Mouse (Mus musculus): Measurements from ENCODE around the gene Coro1a.

DNA sequence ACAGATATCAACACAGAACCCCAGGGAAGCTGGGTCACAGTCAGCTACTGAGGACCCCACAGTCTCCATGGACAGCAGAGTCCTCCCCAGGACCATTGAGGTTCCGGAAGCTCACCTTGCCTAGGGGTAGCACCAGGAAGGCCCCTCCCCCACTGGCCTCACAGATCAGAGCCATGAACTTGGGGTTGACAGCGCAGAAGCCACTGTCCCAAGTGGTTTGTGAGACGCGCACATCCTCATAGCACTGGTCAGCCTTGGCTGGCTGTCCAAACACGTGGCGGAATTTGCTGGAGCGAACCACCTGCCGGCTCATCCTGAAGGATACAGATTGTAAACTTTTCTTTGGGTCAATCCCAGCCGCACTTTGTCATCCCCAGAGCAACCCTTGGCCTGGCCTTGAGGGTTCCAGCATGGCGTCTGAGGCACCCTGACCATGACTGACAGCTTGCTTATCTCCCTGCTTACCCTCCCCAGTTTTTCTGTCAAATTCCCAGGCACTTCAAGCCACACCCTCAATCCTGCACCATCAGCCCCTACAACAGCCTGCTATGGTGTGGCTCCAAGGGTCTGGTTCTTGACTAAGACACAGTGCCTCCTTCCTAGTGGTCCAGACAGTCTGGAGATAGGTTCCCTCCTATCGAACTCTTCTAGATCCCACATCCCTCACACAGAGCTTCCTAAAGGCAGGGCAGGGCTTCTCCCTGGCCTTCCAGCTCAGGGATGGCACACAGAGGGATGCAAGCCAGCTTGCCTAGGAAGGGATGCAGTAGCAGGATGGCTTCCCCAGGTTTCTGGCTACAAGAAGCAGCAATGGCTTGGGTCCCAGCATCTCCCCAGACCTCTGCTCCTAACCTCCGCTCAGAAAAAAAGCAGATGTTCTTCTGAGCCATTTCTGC lies 4.5 kb downstream of the Coro1a start:
- no peak for TF ChIP-seq CTCF (IDR thresholded peaks at IDR 0.05; ENCODE audit: extremely low read depth, insufficient read depth, low read length)
- TF ChIP-seq POLR2A (IDR thresholded peaks at IDR 0.05; ENCODE audit: extremely low read depth, insufficient read depth, low read length), result no peak; the same call in 1 of the 2 replicates
